Mouse (Mus musculus) midbrain, postnatal 0 days (tissue): ENCODE measurements around the gene Iqcn. TPM values are rescaled to one million over a fixed set of nuclear protein-coding genes. Genes with fewer than 3 reads are reported as not detected.

Experiments
- ATAC-seq: fragments of 200-750 bp; cut with Nextera tagmentation; 2 replicates; pipeline ENCODE4 v1.8.0; 2017; ENCODE audit warnings: moderate number of reproducible peaks, mild to moderate bottlenecking, moderate TSS enrichment, moderate library complexity; ENCODE audit not compliant: low FRiP score
- DNase-seq: peaks from one replicate; pipeline ENCODE4 v3.0.0-alpha.2; 2015; ENCODE audit warnings: low spot score
- H3K27ac ChIP-seq: fragments of 300-500 bp; sonication (generic); 2 replicates; pipeline ENCODE4 v1.5.1; 2014; ENCODE audit warnings: low read depth, mild to moderate bottlenecking, low read length, mixed read lengths
- H3K27me3 ChIP-seq: fragments of 300-500 bp; sonication (generic); 2 replicates; pipeline ENCODE4 v1.6.1; 2014; ENCODE audit warnings: low read length, control low read depth, mixed read lengths; ENCODE audit not compliant: insufficient read depth
- H3K36me3 ChIP-seq: fragments of 300-500 bp; sonication (generic); 2 replicates; pipeline ENCODE4 v1.6.1; 2014; ENCODE audit warnings: low read length, control low read depth, mixed read lengths; ENCODE audit not compliant: insufficient read depth
- H3K4me1 ChIP-seq: fragments of 300-500 bp; sonication (generic); 2 replicates; pipeline ENCODE4 v1.6.1; 2014; ENCODE audit warnings: mild to moderate bottlenecking, control low read depth, antibody characterized with exemption, low read length, mixed read lengths; ENCODE audit not compliant: insufficient read depth
- H3K4me2 ChIP-seq: fragments of 300-500 bp; sonication (generic); 2 replicates; pipeline ENCODE4 v1.6.1; 2014; ENCODE audit warnings: low read depth, mild to moderate bottlenecking, low read length, mixed read lengths; ENCODE audit not compliant: poor library complexity, severe bottlenecking
- H3K4me3 ChIP-seq: fragments of 300-500 bp; sonication (generic); 2 replicates; pipeline ENCODE4 v1.5.1; 2014; ENCODE audit warnings: low read depth, mild to moderate bottlenecking, low read length, moderate library complexity
- H3K9ac ChIP-seq: fragments of 300-500 bp; sonication (generic); replicated peaks from 2 replicates; pipeline ENCODE4 v1.6.1; 2014; ENCODE audit warnings: mild to moderate bottlenecking, low read length, moderate library complexity, mixed read lengths; ENCODE audit not compliant: poor library complexity, severe bottlenecking
- H3K9me3 ChIP-seq: fragments of 300-500 bp; sonication (generic); 2 replicates; pipeline ENCODE4 v1.6.1; 2016; ENCODE audit warnings: low read length, control low read depth
- CTCF ChIP-seq: IDR thresholded peaks from 2 replicates; pipeline ENCODE4 v1.5.1; 2016; ENCODE audit warnings: antibody characterized with exemption, mild to moderate bottlenecking
- WGBS: fragments of 180-500 bp; shearing (Covaris S2); extraction: QIAGEN DNeasy Blood & Tissue Kit; methylation state at CpG from one replicate; pipeline ENCODE4 v1.1.7; 2014; 5-methylcytosine and 5-hydroxymethylcytosine counted together
- polyA plus RNA-seq: library from polyadenylated mRNA; unstranded; fragments of >200 nt; fragmentation: Nextera tagmentation; extraction: Ambion mirVana; gene quantifications from 2 replicates; pipeline ENCODE4 v1.2.1, GENCODE M21; 2015
- total RNA-seq: library from RNA; depleted of rRNA; stranded (reverse); fragments of >200 nt; gene quantifications from 2 replicates; pipeline ENCODE4 v1.2.3, GENCODE M21; 2014

Gene Iqcn
- total and polyA plus RNA-seq, 2 experiments from 2014 or later: 0.06 to 0.22 TPM

DNA sequence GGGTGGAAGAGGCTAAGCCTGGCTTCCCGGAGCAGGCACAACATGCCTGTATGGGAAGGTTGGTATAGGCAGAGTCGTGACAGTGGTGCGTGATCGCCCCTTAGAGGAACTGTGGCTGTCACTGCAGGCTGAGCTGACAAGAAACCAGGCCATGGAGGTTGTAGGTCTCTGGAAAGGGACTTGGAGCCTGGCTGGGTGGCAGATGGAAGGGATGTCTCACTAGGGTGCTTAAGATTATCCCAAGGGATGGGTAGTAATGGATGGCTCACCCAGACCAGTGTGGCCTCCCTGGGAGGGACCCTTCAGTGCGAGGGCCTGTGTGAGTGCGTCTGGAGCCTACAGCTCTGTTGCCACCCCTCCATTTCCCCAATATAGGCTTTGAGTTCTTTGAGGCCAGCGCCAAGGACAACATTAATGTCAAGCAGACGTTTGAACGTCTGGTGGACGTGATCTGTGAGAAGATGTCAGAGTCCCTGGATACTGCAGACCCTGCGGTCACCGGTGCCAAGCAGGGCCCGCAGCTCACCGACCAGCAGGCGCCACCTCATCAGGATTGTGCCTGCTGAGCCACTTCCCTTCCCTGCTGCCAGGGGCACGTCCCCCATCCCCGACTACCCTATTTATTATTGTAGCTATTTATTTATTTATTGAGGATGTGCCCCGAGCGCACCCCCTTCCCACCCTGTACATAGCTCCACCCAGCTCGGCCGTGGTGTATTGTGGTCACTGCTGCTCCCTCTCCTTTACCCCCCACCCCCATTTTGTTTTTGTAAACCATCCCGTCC, 54.5 kb downstream of the Iqcn start:
- Histone ChIP-seq H3K4me3 (no peak overlapping the region), H3K36me3 (peaks cover 25% of the 10 kb centered on the region), H3K9me3 (no peaks in the 10 kb centered on the region), H3K4me1 (peaks cover 10% of the 10 kb centered on the region; the same call in 1 of the 2 replicates), H3K9ac (no peak overlapping the region), H3K27ac (no peak overlapping the region), H3K27me3 (no peaks in the 10 kb centered on the region), H3K4me2 (no peak overlapping the region)
- ATAC-seq (no peak), DNase-seq (peak; percentile 51)
- TF ChIP-seq CTCF: peak; percentile 58
- 64% methylated on average over 22 of the region's 22 CpGs for WGBS

DNA sequence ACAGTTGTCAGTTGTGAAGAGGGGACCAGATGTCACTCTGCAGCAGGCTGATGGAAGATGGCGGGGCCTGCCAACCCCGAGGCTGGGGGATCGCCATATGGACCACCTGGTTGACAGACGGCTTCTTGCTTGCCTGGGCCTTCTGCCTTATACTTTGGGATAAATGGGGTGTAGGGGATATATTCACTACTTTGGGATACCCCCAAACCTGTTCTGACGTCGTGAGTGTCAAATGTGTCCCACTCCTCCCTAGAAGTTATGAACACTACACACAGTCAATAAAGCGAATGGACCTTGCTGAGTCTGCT, 55.0 kb downstream of the Iqcn start:
- Histone ChIP-seq H3K27ac (no peak overlapping the region), H3K4me3 (no peak overlapping the region), H3K4me2 (no peak overlapping the region), H3K36me3 (peaks cover 25% of the 10 kb centered on the region), H3K9ac (no peak overlapping the region), H3K9me3 (no peaks in the 10 kb centered on the region), H3K4me1 (peaks cover 10% of the 10 kb centered on the region; the same call in 1 of the 2 replicates), H3K27me3 (no peaks in the 10 kb centered on the region)
- 80% methylated on average over 7 of the region's 7 CpGs for WGBS
- ATAC-seq: no peak
- DNase-seq: peak; percentile 64
- no peak for TF ChIP-seq CTCF

DNA sequence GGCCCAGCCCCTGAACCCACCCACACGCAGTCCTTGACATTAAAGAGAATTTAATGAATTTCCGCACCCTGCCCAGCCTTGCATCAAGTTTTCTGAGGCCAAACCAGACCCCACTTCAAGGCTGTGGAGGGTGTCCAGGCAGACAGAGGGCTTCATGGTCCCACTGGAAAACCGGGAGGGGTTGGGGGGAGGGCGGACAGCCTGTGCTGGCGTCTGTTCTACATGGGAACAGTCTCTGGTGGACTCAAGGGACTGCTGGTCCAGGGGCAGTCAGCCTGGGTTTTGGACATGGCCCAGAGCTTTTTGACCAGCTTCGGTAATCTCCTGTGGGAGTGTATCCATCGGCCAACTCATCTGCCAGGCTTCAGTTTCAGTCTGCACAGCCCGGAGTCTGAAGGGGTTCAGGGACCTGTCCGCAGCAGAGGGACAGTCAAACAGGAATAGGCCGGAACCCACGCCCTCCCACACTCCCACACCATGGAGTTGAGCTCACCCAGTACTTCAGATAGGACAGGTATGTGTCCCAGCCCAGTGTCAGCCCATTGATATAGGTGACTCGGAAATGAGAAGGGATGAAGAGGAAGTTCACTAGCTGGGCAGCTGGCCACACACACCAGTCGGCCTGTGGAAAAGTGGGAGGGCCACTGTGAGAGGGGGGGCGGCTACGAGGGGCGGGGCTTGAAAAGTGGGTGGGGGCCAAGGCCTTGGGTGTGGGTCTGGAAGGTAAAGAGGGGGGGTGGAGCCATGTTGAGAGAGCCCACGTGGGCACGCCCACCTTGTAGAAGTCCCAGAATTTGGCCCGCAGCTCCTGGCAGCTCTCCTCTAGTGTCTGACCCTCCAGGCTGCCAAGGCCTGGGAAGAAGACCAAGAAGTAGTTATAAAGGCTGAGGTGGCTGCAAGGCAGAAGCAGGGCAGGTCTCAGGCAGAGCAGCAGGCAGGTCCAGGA, 55.6 kb downstream of the Iqcn start:
- H3K27ac ChIP-seq: no peak overlapping the region
- no peak overlapping the region for H3K9ac ChIP-seq
- H3K4me3 ChIP-seq: no peak overlapping the region
- H3K4me2 ChIP-seq: no peak overlapping the region
- peaks cover 25% of the 10 kb centered on the region for H3K36me3 ChIP-seq
- no peaks in the 10 kb centered on the region for H3K9me3 ChIP-seq
- no peak for TF ChIP-seq CTCF
- no peaks in the 10 kb centered on the region for H3K27me3 ChIP-seq
- no peak for ATAC-seq
- peaks cover 10% of the 10 kb centered on the region; the same call in 1 of the 2 replicates for H3K4me1 ChIP-seq
- WGBS: 66% methylated on average over 19 of the region's 19 CpGs
- DNase-seq: peak; percentile 73

DNA sequence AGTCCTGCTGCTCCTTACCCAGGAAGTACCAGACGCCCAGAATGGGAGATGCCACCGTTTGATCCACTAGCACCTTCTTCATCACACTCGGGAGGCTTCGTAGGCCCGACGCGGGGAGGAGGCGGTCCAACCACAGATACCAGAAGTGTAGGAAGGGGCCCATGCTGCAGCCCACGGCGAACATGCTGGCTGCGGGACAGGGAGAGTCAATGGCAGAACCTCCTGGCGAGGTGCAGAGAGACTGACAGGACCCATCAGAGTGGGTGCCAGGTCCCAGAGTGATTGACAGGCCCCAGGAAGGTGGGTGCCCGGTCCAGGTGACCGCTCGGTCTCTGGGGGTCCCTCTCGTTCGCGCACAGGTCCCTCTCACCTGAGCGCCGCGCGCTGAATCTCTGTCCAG, 57.1 kb downstream of the Iqcn start:
- Histone ChIP-seq H3K36me3 (peaks cover 29% of the 10 kb centered on the region), H3K9ac (peak overlapping the region; percentile 73), H3K27ac (peak overlapping the region; percentile 71), H3K4me3 (peak overlapping the region; percentile 66), H3K9me3 (no peaks in the 10 kb centered on the region), H3K27me3 (no peaks in the 10 kb centered on the region), H3K4me2 (peak overlapping the region; percentile 98), H3K4me1 (peaks cover 10% of the 10 kb centered on the region; the same call in 1 of the 2 replicates)
- TF ChIP-seq CTCF: no peak
- DNase-seq (no peak), ATAC-seq (no peak)
- 2% methylated on average over 22 of the region's 22 CpGs for WGBS

DNA sequence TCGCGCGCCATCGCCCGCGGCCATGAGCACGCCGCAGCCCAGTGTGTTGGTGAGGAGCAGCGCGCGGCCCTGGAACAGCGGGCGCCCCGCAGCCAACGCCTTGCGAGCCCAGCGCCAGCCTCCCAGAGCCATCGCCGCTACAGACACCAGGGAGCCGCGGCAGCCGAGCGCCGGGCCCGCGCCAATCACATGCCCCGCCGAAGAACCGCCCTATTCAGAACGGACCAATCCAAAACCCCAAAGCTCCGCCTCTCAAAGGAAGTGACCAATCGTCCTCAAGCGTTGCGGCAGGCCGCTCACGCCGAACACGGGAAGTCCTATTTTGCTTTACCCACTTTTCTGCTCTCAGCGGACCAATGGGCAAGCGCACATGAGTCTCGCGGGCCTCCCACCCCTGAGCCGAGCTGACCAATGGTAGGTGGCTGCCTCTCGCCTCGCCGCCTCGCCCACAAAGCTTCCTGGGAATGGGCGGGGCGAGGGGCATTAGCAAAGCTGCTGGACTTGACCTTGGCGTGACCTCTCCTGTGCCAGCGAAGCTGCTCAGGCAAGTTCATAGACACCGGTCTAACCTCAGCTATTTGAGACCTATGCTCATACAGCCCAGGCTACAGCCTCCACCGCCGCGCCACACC, 57.6 kb downstream of the Iqcn start, which contains the start of gene Mpv17l2:
Mpv17l2 (minus strand) TSS at position 172 of the 632 bp plus-strand sequence.
- H3K4me2 ChIP-seq: peak within 1 kb of the TSS; percentile 98
- 0 out of 2 replicates have a peak, but pooled peaks cover 1% of the 10 kb centered on the region for H3K27me3 ChIP-seq
- H3K9ac ChIP-seq: peak within 1 kb of the TSS; percentile 73
- H3K27ac ChIP-seq: peak within 1 kb of the TSS; percentile 71
- ATAC-seq (peak; percentile 93), DNase-seq (peak; percentile 99)
- under 1% methylated on average over 47 of the region's 55 CpGs for WGBS
- TF ChIP-seq CTCF: no peak
- H3K4me3 ChIP-seq: peak within 1 kb of the TSS; percentile 66
- H3K9me3 ChIP-seq: no peaks in the 10 kb centered on the region
- peaks cover 9% of the 10 kb centered on the region; the same call in 1 of the 2 replicates for H3K4me1 ChIP-seq
- H3K36me3 ChIP-seq: peaks cover 29% of the 10 kb centered on the region
